Mouse (Mus musculus) liver, embryonic 14.5 days (tissue): ENCODE data around the gene Map3k7cl. TPM values are rescaled to one million over a fixed set of nuclear protein-coding genes. Genes with fewer than 3 reads are reported as not detected.
A peak's percentile ranks its signal among the peaks of the same experiment; 100 is the strongest.

Experiments
- ATAC-seq: fragments of 200-750 bp; cut with Nextera tagmentation; 2 replicates; pipeline ENCODE4 v1.8.0; 2017; ENCODE audit warnings: moderate number of reproducible peaks, mild to moderate bottlenecking, moderate library complexity; ENCODE audit not compliant: insufficient read depth
- DNase-seq, 3 experiments: peaks; one replicate each; pipeline ENCODE4 v3.0.0-alpha.2; 2012 to 2013; ENCODE audit warnings: low read depth in 3 of 3, low spot score in 3 of 3
- H3K27ac ChIP-seq: fragments of 300-500 bp; sonication (generic); 2 replicates; pipeline ENCODE4 v1.5.1; 2014; ENCODE audit warnings: moderate library complexity, mild to moderate bottlenecking, control low read depth, inconsistent platforms
- H3K27me3 ChIP-seq: fragments of 300-500 bp; sonication (generic); 2 replicates; pipeline ENCODE4 v1.6.1; 2014; ENCODE audit warnings: mild to moderate bottlenecking, low read length, moderate library complexity; ENCODE audit not compliant: control insufficient read depth, insufficient read depth
- H3K36me3 ChIP-seq: fragments of 300-500 bp; sonication (generic); replicated peaks from 2 replicates; pipeline ENCODE4 v1.6.1; 2014; ENCODE audit warnings: low read depth; ENCODE audit not compliant: control insufficient read depth, insufficient read depth
- H3K4me1 ChIP-seq, 2 experiments: fragments of 200-500 bp in 1 of 2; fragments of 300-500 bp in 1 of 2; sonication (generic) in 1 of 2; replicated peaks; 2 replicates each; pipeline ENCODE4 v1.6.1; 2012 to 2014; ENCODE audit warnings: antibody characterized with exemption in 1 of 2, inconsistent platforms in 1 of 2, low read length in 1 of 2; ENCODE audit not compliant: control insufficient read depth in 2 of 2, insufficient read depth in 2 of 2
- H3K4me2 ChIP-seq: fragments of 300-500 bp; sonication (generic); 2 replicates; pipeline ENCODE4 v1.6.1; 2014; ENCODE audit warnings: low read depth, mild to moderate bottlenecking, control low read depth, moderate library complexity
- H3K4me3 ChIP-seq, 2 experiments: fragments of 200-500 bp in 1 of 2; fragments of 300-500 bp in 1 of 2; sonication (generic) in 1 of 2; 2 replicates each; pipeline ENCODE4 v1.5.1; 2012 to 2014; ENCODE audit warnings: low read depth in 2 of 2, low read length in 2 of 2, mild to moderate bottlenecking in 2 of 2, control low read depth in 1 of 2, inconsistent platforms in 1 of 2, moderate library complexity in 1 of 2; ENCODE audit not compliant: insufficient read depth in 1 of 2
- H3K9ac ChIP-seq: fragments of 300-500 bp; sonication (generic); replicated peaks from 2 replicates; pipeline ENCODE4 v1.6.1; 2014; ENCODE audit warnings: mild to moderate bottlenecking, control low read depth, moderate library complexity
- H3K9me3 ChIP-seq: fragments of 300-500 bp; sonication (generic); 2 replicates; pipeline ENCODE4 v1.6.1; 2016; ENCODE audit warnings: low read length, mixed read lengths; ENCODE audit not compliant: control insufficient read depth
- CTCF ChIP-seq: IDR thresholded peaks from 2 replicates; pipeline ENCODE4 v1.5.1; 2016; ENCODE audit warnings: antibody characterized with exemption, low read depth, control low read depth
- EP300 ChIP-seq: IDR thresholded peaks from 2 replicates; pipeline ENCODE4 v1.6.1; 2016; ENCODE audit warnings: antibody characterized with exemption, low read depth
- WGBS: fragments of 180-500 bp; shearing (Covaris S2); extraction: QIAGEN DNeasy Blood & Tissue Kit; methylation state at CpG from one replicate; pipeline ENCODE4 v1.1.7; 2014; ENCODE audit not compliant: insufficient replicate concordance; 5-methylcytosine and 5-hydroxymethylcytosine counted together
- polyA plus RNA-seq, 2 experiments: library from polyadenylated mRNA; depleted of rRNA in 1 of 2; stranded (reverse) in 1 of 2; unstranded in 1 of 2; fragments of >200 nt; fragmentation: Nextera tagmentation in 1 of 2; extraction: Ambion mirVana in 1 of 2; gene quantifications; 2 replicates each; pipeline versions ENCODE4 v1.2.1 to v1.2.3; 2012 to 2014

The Map3k7cl gene
- polyA plus RNA-seq, 2 experiments = 0.13 TPM; not detected in 1

DNA sequence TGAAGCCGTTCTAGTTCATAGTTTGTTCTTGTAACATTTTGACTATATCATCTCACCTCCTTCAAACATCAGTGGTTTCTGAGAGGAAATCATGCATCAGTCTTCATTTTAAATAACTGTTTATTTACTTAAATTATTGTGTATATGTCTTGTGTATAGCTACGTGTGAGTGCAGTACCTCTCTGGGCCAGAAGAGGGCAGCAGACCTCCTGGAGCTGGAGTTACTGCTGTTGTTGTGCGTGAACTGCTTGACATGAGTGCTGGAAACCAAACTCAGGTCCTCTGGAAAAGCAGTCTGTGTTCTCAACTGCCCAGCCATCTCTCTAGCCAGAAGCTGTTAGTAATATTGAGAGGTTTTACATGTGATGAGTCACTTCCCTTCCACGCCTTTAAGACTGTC is 73.6 kb downstream of the Map3k7cl start:
- Histone ChIP-seq H3K4me1 (no peaks in the 10 kb centered on the region), H3K27ac (no peak overlapping the region), H3K4me2 (no peak overlapping the region), H3K27me3 (no peaks in the 10 kb centered on the region), H3K36me3 (no peaks in the 10 kb centered on the region), H3K4me3 (no peak overlapping the region), H3K9ac (no peak overlapping the region), H3K9me3 (peaks cover 3% of the 10 kb centered on the region)
- TF ChIP-seq EP300 (no peak), CTCF (peak; percentile 75)
- 75% methylated on average over 4 of the region's 4 CpGs for WGBS
- DNase-seq (no peak), ATAC-seq (no peak)

DNA sequence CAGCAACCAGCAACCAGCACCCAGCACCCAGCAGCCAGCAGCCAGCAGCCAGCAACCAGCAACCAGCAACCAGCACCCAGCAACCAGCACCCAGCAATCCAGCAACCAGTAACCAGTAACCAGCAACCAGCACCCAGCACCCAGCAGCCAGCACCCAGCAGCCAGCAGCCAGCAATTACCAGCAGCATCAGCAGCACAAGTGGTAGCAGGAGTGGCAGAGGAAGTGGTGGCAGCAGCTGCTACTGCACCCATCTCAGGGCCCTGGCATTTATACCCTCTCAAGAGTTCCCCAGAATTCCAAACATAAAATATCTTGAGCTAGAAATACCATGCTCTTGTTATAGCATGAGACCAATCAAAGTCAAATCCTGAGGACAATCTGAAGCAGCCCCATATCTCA is 81.6 kb downstream of the Map3k7cl start:
- no peak for ATAC-seq
- no peaks in the 10 kb centered on the region for H3K36me3 ChIP-seq
- H3K27ac ChIP-seq = no peak overlapping the region
- no peak overlapping the region for H3K4me3 ChIP-seq
- no peak overlapping the region for H3K4me2 ChIP-seq
- TF ChIP-seq EP300 = no peak
- no peaks in the 10 kb centered on the region for H3K4me1 ChIP-seq
- no peak for DNase-seq
- no peak overlapping the region for H3K9ac ChIP-seq
- no peaks in the 10 kb centered on the region for H3K27me3 ChIP-seq
- H3K9me3 ChIP-seq = no peaks in the 10 kb centered on the region

DNA sequence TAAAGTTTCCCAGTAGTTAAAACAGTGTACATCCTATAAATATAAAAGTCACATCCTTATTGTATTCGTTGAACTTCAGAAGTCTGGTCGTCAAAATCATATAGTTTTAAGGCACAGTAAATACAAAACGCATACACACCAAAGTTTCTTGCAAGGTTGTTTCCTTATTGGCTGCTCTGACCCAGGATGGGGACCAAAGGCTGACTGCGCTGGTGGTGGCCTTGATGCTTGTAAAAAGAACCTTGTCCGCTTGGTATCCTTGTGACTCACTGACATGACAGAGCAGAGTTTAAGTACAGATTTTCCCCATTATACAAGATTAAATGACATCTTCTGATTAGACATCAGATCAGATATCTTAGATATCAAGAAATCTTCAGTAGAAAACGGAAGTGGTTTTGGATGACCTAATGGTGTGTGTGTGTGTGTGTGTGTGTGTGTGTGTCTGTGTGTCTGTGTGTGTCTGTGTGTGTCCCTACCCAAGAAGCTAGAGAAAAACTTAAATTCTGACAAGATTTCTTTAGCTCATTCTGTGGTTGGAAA is 82.2 kb downstream of the Map3k7cl start:
- Histone ChIP-seq H3K27ac (no peak overlapping the region), H3K4me3 (no peak overlapping the region), H3K4me2 (no peak overlapping the region), H3K27me3 (no peaks in the 10 kb centered on the region), H3K9ac (no peak overlapping the region), H3K36me3 (no peaks in the 10 kb centered on the region), H3K4me1 (no peaks in the 10 kb centered on the region), H3K9me3 (no peaks in the 10 kb centered on the region)
- TF ChIP-seq EP300 = no peak
- no peak for TF ChIP-seq CTCF
- WGBS = 58% methylated on average over 6 of the region's 6 CpGs
- DNase-seq (no peak), ATAC-seq (no peak)

DNA sequence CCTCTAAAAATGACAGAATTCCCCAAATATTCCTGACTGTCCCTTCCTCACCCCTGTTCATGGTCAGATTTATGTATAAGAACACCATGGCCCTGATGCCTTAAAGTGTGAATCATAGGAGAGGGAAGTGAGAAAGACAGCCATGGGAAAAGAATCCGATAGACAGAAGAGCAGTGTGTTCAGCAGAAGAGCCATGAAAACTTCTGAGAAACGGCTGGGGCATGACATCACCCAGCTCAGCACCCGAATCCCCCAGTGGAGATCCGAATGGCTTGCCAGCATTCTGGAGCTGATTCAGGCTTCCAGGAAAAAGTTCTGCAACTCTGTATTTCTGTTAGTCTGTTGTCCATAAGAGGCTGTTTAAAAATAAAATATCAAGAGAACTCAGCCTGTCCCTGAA is 82.7 kb downstream of the Map3k7cl start:
- Histone ChIP-seq H3K27ac (no peak overlapping the region), H3K4me1 (no peaks in the 10 kb centered on the region), H3K9me3 (no peaks in the 10 kb centered on the region), H3K27me3 (no peaks in the 10 kb centered on the region), H3K4me3 (no peak overlapping the region), H3K9ac (no peak overlapping the region), H3K4me2 (no peak overlapping the region), H3K36me3 (no peaks in the 10 kb centered on the region)
- WGBS = 61% methylated on average over 4 of the region's 4 CpGs
- no peak for TF ChIP-seq EP300
- TF ChIP-seq CTCF = no peak
- no peak for ATAC-seq
- DNase-seq = no peak

DNA sequence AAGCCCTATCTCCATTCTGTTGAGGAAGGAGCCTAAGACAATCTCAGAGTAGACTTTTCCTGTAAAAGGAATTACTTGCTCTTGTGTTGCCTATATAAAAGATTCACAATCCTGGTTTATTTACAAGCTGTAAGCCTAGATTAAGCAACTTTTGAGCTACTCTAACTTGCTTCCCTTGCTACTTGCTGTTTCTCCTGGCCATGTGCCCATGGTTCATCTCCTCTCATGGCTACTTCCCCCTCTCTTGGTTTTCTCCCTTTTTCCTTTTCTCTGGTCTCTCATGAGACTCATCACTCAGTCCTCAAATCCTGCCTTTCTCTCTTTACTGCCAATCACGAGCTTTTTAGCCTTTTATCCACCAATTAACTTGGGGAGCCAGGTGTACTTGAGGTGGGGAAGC is 85.0 kb downstream of the Map3k7cl start:
- Histone ChIP-seq H3K4me2 (no peak overlapping the region), H3K9me3 (no peaks in the 10 kb centered on the region), H3K27me3 (no peaks in the 10 kb centered on the region), H3K4me3 (no peak overlapping the region), H3K4me1 (no peaks in the 10 kb centered on the region), H3K27ac (no peak overlapping the region), H3K36me3 (no peaks in the 10 kb centered on the region), H3K9ac (no peak overlapping the region)
- 21% methylated on average over 1 of the region's 1 CpGs for WGBS
- TF ChIP-seq EP300 = no peak
- DNase-seq (no peak), ATAC-seq (no peak)
